ENCODE assay signal across 13 mouse cellular contexts in genomic region chr14:40653558-40653957, GRCm38 (mm10).
"Had no signal": no experiment of that assay in that cellular context is flagged by ENCODE, and none has a peak within 500 bp of the region (broad histone marks: within the 10 kb centered on the region; RNA-seq: fewer than 3 reads in every experiment).

No protein-coding gene starts in this region.

- DNase-seq: gastrocnemius, adult 2 months; gastrocnemius, postnatal 10 days; gastrocnemius, postnatal 25 days; heart, adult 18-20 months; heart, postnatal 10 days; heart, postnatal 4 days; kidney, adult 18-20 months; kidney, adult 8-10 months; kidney, postnatal 10 days; kidney, postnatal 25 days; kidney, postnatal 4 days; liver; liver, embryonic 13.5 days had no signal
